Mouse (Mus musculus): Measurements from ENCODE around the gene Mgl2. TPM values are rescaled to one million over a fixed set of nuclear protein-coding genes. Genes with fewer than 3 reads are reported as not detected.

The Mgl2 gene
- total and polyA plus RNA-seq, 2 experiments: 0.09 TPM; not detected in 1

DNA sequence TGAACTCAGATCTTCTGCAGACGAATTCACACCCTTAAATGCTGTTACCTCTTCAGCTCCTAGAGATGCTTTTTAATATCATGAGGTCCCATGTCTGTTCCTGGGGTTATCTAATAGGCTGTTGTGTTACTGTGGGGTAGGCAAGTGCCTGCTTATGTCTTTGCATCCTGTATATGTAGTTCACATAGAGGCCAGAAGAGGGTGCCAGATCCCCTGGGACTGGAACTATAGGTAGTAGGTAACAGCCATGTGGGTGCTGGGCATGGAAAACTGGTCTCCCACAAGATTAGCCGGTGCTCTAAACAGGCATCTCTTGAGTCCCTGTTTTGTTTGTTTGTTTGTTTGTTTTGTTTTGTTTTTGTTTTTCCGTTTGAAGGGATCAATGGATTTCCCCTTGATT, 41.7 kb downstream of the Mgl2 start:
- no peak overlapping the region for H3K27ac ChIP-seq (replicated peaks; ENCODE audit: insufficient read depth, low read depth, low read length)
- no peak overlapping the region for H3K9ac ChIP-seq (ENCODE audit: low read depth, low read length)
- WGBS: 70% methylated on average over 3 of the region's 3 CpGs
- peak; percentile 42 for DNase-seq (ENCODE audit: extremely low read depth, low read depth, low spot score)
- no peak for TF ChIP-seq POLR2A (IDR thresholded peaks at IDR 0.05; ENCODE audit: extremely low read depth, insufficient read depth, low read length)
- TF ChIP-seq CTCF (IDR thresholded peaks at IDR 0.05; ENCODE audit: low read depth, low read length): peak; percentile 42; the same call in 1 of the 2 replicates
- no peaks in the 10 kb centered on the region for H3K79me2 ChIP-seq (ENCODE audit: control insufficient read depth, insufficient read depth, low read length)
- peaks cover 3% of the 10 kb centered on the region; the same call in 1 of the 2 replicates for H3K4me1 ChIP-seq (ENCODE audit: control insufficient read depth, insufficient read depth, low read length)
- H3K27me3 ChIP-seq (ENCODE audit: control insufficient read depth, insufficient read depth, low read length): no peaks in the 10 kb centered on the region
- H3K4me3 ChIP-seq (ENCODE audit: insufficient read depth, low read depth, low read length): no peak overlapping the region
- no peaks in the 10 kb centered on the region for H3K36me3 ChIP-seq (ENCODE audit: control insufficient read depth, insufficient read depth, low read length)

DNA sequence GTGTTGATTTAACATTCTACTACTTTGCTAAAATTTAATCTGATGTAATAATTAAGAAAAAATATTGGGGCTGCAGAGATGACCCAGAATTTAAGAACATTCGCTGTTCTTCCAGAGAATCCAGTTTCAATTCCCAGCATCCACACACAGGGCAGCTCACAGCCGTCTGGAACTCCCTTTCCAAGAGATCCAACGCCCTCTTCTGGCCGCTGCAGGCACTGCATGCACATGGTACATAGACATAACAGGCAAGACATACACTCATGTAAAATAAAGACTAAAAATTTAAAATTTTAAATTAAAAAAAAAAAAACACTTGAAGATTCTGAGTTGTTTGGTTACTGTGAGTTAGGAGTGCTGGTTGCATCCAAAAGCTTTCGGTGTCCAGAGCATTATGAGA, 42.2 kb downstream of the Mgl2 start:
- H3K27ac ChIP-seq (replicated peaks; ENCODE audit: insufficient read depth, low read depth, low read length): no peak overlapping the region
- WGBS: 58% methylated on average over 5 of the region's 5 CpGs
- H3K36me3 ChIP-seq (ENCODE audit: control insufficient read depth, insufficient read depth, low read length): no peaks in the 10 kb centered on the region
- TF ChIP-seq CTCF (IDR thresholded peaks at IDR 0.05; ENCODE audit: low read depth, low read length): peak; percentile 56
- no peak for TF ChIP-seq POLR2A (IDR thresholded peaks at IDR 0.05; ENCODE audit: extremely low read depth, insufficient read depth, low read length)
- no peaks in the 10 kb centered on the region for H3K27me3 ChIP-seq (ENCODE audit: control insufficient read depth, insufficient read depth, low read length)
- no peaks in the 10 kb centered on the region for H3K79me2 ChIP-seq (ENCODE audit: control insufficient read depth, insufficient read depth, low read length)
- peaks cover 3% of the 10 kb centered on the region; the same call in 1 of the 2 replicates for H3K4me1 ChIP-seq (ENCODE audit: control insufficient read depth, insufficient read depth, low read length)
- no peak overlapping the region for H3K4me3 ChIP-seq (ENCODE audit: insufficient read depth, low read depth, low read length)
- DNase-seq (ENCODE audit: extremely low read depth, low read depth, low spot score): no peak
- no peak overlapping the region for H3K9ac ChIP-seq (ENCODE audit: low read depth, low read length)

DNA sequence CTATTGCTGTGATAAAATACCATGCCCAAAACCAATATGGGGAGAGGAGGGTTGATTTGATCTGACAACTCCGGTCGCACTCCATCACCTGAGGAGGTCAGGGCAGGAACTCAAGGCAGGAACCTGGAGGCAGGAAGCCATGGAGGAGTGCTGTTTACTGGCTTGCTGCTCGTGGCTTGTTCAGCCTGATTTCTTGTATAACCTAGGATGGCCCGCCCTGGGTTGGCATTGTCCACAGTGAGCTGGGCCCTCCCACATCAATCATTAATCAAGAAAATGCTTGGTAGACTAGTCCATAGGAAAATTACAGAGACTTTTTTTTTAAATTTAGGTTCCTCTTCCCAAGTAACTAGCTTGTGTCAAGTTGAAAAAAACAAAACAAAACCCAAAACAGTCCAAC, 44.4 kb downstream of the Mgl2 start:
- Histone ChIP-seq H3K27me3 (ENCODE audit: control insufficient read depth, insufficient read depth, low read length) (no peaks in the 10 kb centered on the region), H3K9ac (ENCODE audit: low read depth, low read length) (no peak overlapping the region), H3K27ac (replicated peaks; ENCODE audit: insufficient read depth, low read depth, low read length) (0 out of 2 replicates have a peak overlapping the region, but pooled peaks have one; percentile 7), H3K4me3 (ENCODE audit: insufficient read depth, low read depth, low read length) (no peak overlapping the region), H3K79me2 (ENCODE audit: control insufficient read depth, insufficient read depth, low read length) (no peaks in the 10 kb centered on the region), H3K36me3 (ENCODE audit: control insufficient read depth, insufficient read depth, low read length) (no peaks in the 10 kb centered on the region), H3K4me1 (ENCODE audit: control insufficient read depth, insufficient read depth, low read length) (peaks cover 3% of the 10 kb centered on the region; the same call in 1 of the 2 replicates)
- peak; percentile 69 for DNase-seq (ENCODE audit: extremely low read depth, low read depth, low spot score)
- 48% methylated on average over 4 of the region's 4 CpGs for WGBS
- TF ChIP-seq CTCF (IDR thresholded peaks at IDR 0.05; ENCODE audit: low read depth, low read length): no peak
- TF ChIP-seq POLR2A (IDR thresholded peaks at IDR 0.05; ENCODE audit: extremely low read depth, insufficient read depth, low read length): no peak

DNA sequence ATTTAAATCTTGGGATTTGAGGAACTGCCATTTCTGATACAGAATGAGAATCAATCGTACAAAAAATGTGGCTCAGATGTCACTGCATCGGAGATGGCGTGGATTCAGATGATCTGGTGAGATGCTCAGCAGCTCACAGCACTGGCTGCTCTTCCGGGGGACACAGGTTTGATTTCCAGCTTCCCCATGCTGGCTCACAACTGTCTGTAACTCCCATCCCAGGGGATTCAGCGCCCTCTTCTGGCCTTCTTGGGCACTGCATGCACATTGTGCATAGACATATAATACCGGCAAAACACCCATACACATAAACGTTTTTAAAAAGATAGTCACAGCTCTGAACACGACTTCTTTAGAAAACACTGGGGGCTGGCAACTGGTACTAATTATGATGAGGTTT, 47.5 kb downstream of the Mgl2 start:
- TF ChIP-seq POLR2A (IDR thresholded peaks at IDR 0.05; ENCODE audit: extremely low read depth, insufficient read depth, low read length) (no peak), CTCF (IDR thresholded peaks at IDR 0.05; ENCODE audit: low read depth, low read length) (peak; percentile 41)
- no peaks in the 10 kb centered on the region for H3K27me3 ChIP-seq (ENCODE audit: control insufficient read depth, insufficient read depth, low read length)
- no peaks in the 10 kb centered on the region for H3K79me2 ChIP-seq (ENCODE audit: control insufficient read depth, insufficient read depth, low read length)
- H3K4me1 ChIP-seq (ENCODE audit: control insufficient read depth, insufficient read depth, low read length): no peaks in the 10 kb centered on the region; the same call in 1 of the 2 replicates
- no peaks in the 10 kb centered on the region for H3K36me3 ChIP-seq (ENCODE audit: control insufficient read depth, insufficient read depth, low read length)
- no peak overlapping the region for H3K27ac ChIP-seq (replicated peaks; ENCODE audit: insufficient read depth, low read depth, low read length)
- WGBS: 72% methylated on average over 8 of the region's 8 CpGs
- H3K4me3 ChIP-seq (ENCODE audit: insufficient read depth, low read depth, low read length): no peak overlapping the region
- H3K9ac ChIP-seq (ENCODE audit: low read depth, low read length): no peak overlapping the region
- no peak for DNase-seq (ENCODE audit: extremely low read depth, low read depth, low spot score)

DNA sequence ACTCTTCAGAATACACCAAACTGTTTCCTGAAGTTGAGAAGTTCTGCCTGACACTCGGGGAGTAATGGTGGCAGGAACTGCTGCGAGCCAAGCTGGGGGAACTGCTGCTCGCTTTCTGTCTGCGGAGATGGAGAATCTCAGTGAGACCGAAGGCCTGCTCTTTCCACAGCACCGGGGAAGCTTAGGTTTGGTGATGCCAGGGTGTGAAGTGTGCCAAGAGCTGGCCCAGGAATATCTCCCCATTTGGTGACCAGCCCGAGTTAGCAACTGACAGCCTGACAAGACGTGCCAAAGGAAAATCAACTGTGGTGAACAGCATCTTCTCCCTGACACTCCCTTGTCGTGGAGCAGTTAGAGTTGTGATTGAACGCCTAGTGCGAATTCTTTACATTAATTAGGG, 48.2 kb downstream of the Mgl2 start:
- TF ChIP-seq POLR2A (IDR thresholded peaks at IDR 0.05; ENCODE audit: extremely low read depth, insufficient read depth, low read length) (no peak), CTCF (IDR thresholded peaks at IDR 0.05; ENCODE audit: low read depth, low read length) (no peak)
- Histone ChIP-seq H3K9ac (ENCODE audit: low read depth, low read length) (no peak overlapping the region), H3K36me3 (ENCODE audit: control insufficient read depth, insufficient read depth, low read length) (no peaks in the 10 kb centered on the region), H3K79me2 (ENCODE audit: control insufficient read depth, insufficient read depth, low read length) (no peaks in the 10 kb centered on the region), H3K4me1 (ENCODE audit: control insufficient read depth, insufficient read depth, low read length) (no peaks in the 10 kb centered on the region; the same call in 1 of the 2 replicates), H3K4me3 (ENCODE audit: insufficient read depth, low read depth, low read length) (no peak overlapping the region), H3K27ac (replicated peaks; ENCODE audit: insufficient read depth, low read depth, low read length) (no peak overlapping the region), H3K27me3 (ENCODE audit: control insufficient read depth, insufficient read depth, low read length) (no peaks in the 10 kb centered on the region)
- 91% methylated on average over 11 of the region's 11 CpGs for WGBS
- DNase-seq (ENCODE audit: extremely low read depth, low read depth, low spot score): no peak

DNA sequence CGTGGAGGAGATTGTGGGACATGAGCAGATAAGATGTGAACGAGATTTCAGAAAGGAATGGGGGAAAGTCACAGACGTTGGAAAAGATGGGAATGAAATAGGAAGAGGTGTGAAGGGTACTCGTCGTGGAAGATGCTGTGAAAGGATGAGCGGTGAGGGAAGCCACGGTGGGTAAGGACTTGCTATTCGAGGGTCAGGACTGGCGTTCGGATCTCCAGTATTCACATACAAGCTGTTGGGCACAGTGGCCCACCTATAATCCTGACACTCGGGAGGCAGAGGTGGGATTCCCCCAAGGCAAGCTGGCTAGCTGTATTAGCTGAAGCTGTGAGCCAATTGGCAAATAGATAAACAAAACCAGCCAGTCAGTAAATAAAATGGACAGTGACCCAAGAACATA, 48.6 kb downstream of the Mgl2 start:
- DNase-seq (ENCODE audit: extremely low read depth, low read depth, low spot score): no peak
- no peaks in the 10 kb centered on the region for H3K36me3 ChIP-seq (ENCODE audit: control insufficient read depth, insufficient read depth, low read length)
- H3K9ac ChIP-seq (ENCODE audit: low read depth, low read length): no peak overlapping the region
- WGBS: 76% methylated on average over 11 of the region's 11 CpGs
- no peaks in the 10 kb centered on the region; the same call in 1 of the 2 replicates for H3K4me1 ChIP-seq (ENCODE audit: control insufficient read depth, insufficient read depth, low read length)
- H3K4me3 ChIP-seq (ENCODE audit: insufficient read depth, low read depth, low read length): no peak overlapping the region
- H3K27ac ChIP-seq (replicated peaks; ENCODE audit: insufficient read depth, low read depth, low read length): no peak overlapping the region
- no peak for TF ChIP-seq CTCF (IDR thresholded peaks at IDR 0.05; ENCODE audit: low read depth, low read length)
- TF ChIP-seq POLR2A (IDR thresholded peaks at IDR 0.05; ENCODE audit: extremely low read depth, insufficient read depth, low read length): no peak
- H3K79me2 ChIP-seq (ENCODE audit: control insufficient read depth, insufficient read depth, low read length): no peaks in the 10 kb centered on the region
- no peaks in the 10 kb centered on the region for H3K27me3 ChIP-seq (ENCODE audit: control insufficient read depth, insufficient read depth, low read length)
